Mouse (Mus musculus) left cerebral cortex, adult 2 months (tissue): Measurements from ENCODE around the gene Kcne1. TPM values are rescaled to one million over a fixed set of nuclear protein-coding genes. Genes with fewer than 3 reads are reported as not detected.
A peak's percentile ranks its signal among the peaks of the same experiment; 100 is the strongest.

Experiments
- DNase-seq, 2 experiments: peaks; one replicate each; pipeline ENCODE4 v3.0.0; 2021 to 2022; ENCODE audit warnings: low spot score in 2 of 2, mixed read lengths in 1 of 2; ENCODE audit errors: extremely low spot score in 1 of 2
- H3K27ac ChIP-seq: fragments of 200-600 bp; 2 replicates; pipeline ENCODE4 v1.8.1; 2022
- H3K4me3 ChIP-seq: fragments of 200-600 bp; 2 replicates; pipeline ENCODE4 v1.8.1; 2022
- CTCF ChIP-seq: fragments of 200-600 bp; IDR thresholded peaks from 2 replicates; pipeline ENCODE4 v1.8.1; 2022; ENCODE audit warnings: antibody characterized with exemption, mild to moderate bottlenecking, moderate library complexity
- intact Hi-C: fragments of 180-260 bp; cut with DNase I; formaldehyde crosslinking; loops from one replicate; pipeline ENCODE4 v1.15.1; 2025
- total RNA-seq, 2 experiments: library from RNA; stranded (reverse); gene quantifications; 2 replicates each; pipeline ENCODE4 v1.2.3; 2021

Kcne1 gene
- total RNA-seq, 2 experiments from 2014 or later: not detected

DNA sequence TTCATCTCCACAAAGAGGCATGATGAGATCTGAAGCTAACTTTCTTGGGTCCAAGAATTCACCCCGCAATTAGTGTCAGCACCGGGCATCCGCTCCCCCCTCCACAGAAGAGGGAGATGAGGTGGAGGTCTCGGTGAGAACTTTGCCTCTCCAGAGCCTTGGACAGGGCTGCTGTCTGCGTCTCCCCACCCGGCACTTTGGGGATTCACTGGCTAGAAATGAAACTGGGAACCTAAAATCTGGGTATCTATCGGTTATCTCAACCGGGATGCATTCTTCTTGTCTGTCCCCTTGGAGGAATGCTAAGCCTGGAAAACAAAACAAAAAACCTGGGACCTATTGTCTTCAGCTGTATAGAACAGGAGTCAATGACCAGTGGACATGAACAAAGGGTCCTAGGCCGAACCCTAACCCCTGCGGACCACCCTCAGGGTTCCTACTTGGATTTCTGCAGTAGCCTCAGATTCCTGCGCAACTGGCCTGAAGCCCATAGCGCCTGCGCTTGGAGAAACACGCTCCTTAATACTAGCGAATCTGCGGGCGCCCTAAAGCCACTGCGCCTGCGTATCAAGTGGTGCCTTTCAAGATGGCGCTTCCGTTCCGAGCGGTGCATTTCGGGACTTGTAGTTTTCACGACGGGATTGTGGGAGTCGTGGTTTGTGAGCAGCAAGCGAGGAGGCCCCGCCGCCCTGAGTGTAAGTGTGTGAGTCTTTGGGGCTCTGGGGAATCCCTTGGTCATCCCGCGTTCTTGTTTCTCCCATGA lies 58.4 kb downstream of the Kcne1 start, which contains the start of gene Smim11:
Gene Smim11, plus strand, starts transcription at position 638 of the 763 bp plus-strand sequence.
- H3K27ac ChIP-seq: peak within 1 kb of the TSS; percentile 87
- H3K4me3 ChIP-seq: peak within 1 kb of the TSS; percentile 68
- peak; percentile 94 for DNase-seq
- no peak; the same call in 1 of the 2 replicates for TF ChIP-seq CTCF
- intact Hi-C loops: loop anchor here (5.0 to 10.0 kb wide), 2 partner anchors 369 to 576 kb away; partner anchors contain the start of genes Cryzl1 and Itsn1

Other genes starting within 250 kb of the Kcne1 start
- under 1 TPM; 0.21 to 0.61 TPM for gene Kcne2, start 67.1 kb downstream of the Kcne1 start, total RNA-seq
- gene Smim11, start 58.2 kb downstream of the Kcne1 start, total RNA-seq: 10 to 100 TPM; 15.2 to 20.8 TPM
- gene Fam243, start 38.0 kb downstream of the Kcne1 start, total RNA-seq: not detected
- 10 to 100 TPM; 57.0 to 63.6 TPM for gene Rcan1, start 111.4 kb upstream of the Kcne1 start, total RNA-seq
- gene Clic6, start 126.3 kb upstream of the Kcne1 start, total RNA-seq: 1 to 10 TPM; 1.7 to 2.6 TPM